21 mouse cellular contexts compared by ENCODE assay signal in the genomic region with DNA sequence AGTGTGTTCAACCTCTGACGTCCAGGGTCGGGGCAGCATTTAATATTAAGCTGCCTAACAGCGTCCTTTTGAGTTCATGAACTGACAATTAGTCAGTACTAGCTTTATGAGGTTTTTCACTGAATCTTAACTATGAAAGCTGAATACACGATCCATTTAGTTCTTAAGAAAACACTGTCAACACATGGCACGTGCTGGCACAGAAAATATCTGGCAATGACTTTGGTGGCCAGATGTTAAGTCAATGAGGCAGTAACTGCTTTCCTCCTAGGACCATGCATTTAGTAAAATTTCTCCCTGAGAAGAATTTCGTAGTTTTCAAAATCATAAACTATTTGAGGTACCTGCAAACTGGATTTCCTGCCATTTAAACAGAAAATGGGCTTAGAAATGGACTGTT.
"Had no signal": no experiment of that assay in that cellular context is flagged by ENCODE, and none has a peak within 500 bp of the region (broad histone marks: within the 10 kb centered on the region; RNA-seq: fewer than 3 reads in every experiment).

No protein-coding gene starts in this region.

- H3K27ac ChIP-seq: kidney, postnatal 0 days; layer of hippocampus, adult 2 months; limb, embryonic 13.5 days; liver, embryonic 14.5 days; macrophage; midbrain, embryonic 12.5 days; midbrain, embryonic 15.5 days; neural tube, embryonic 12.5 days; neural tube, embryonic 15.5 days; stomach, postnatal 0 days had no signal

- H3K4me3 ChIP-seq: layer of hippocampus, adult 2 months; limb, embryonic 13.5 days; midbrain, embryonic 12.5 days; midbrain, embryonic 15.5 days; neural tube, embryonic 12.5 days; neural tube, embryonic 15.5 days had no signal

- H3K4me2 ChIP-seq: limb, embryonic 13.5 days; lung, embryonic 14.5 days; midbrain, embryonic 12.5 days; midbrain, embryonic 15.5 days; neural tube, embryonic 12.5 days; neural tube, embryonic 15.5 days had no signal

- H3K9ac ChIP-seq: limb, embryonic 13.5 days; liver, embryonic 14.5 days; liver, postnatal 0 days; lung, embryonic 14.5 days; midbrain, embryonic 12.5 days; midbrain, embryonic 15.5 days; neural tube, embryonic 12.5 days; neural tube, embryonic 15.5 days had no signal

- H3K27me3 ChIP-seq: limb, embryonic 13.5 days; midbrain, embryonic 15.5 days; neural tube, embryonic 12.5 days; neural tube, embryonic 15.5 days had no signal

- DNase-seq: kidney, postnatal 25 days; layer of hippocampus, adult 9-11 months; liver, postnatal 0 days; lung, embryonic 14.5 days; right cerebral cortex, adult 18-20 months; right cerebral cortex, postnatal 14 days; right cerebral cortex, postnatal 4 days; thymus, adult 2 months; thymus, postnatal 14 days; thymus, postnatal 4 days had no signal

- ATAC-seq: liver, postnatal 0 days; lung, postnatal 0 days; midbrain, embryonic 15.5 days had no signal

- H3K9me3 ChIP-seq: limb, embryonic 13.5 days; midbrain, embryonic 12.5 days; midbrain, embryonic 15.5 days; neural tube, embryonic 12.5 days; neural tube, embryonic 15.5 days had no signal

- H3K36me3 ChIP-seq: limb, embryonic 13.5 days; midbrain, embryonic 12.5 days; midbrain, embryonic 15.5 days; neural tube, embryonic 12.5 days; neural tube, embryonic 15.5 days had no signal
